Mouse (Mus musculus): ENCODE results near the gene Zbed4.

GRCm38 (mm10) chr15:88823376-88823775, 71.9 kb downstream of the Zbed4 start:
- TF ChIP-seq CTCF (IDR thresholded peaks at IDR 0.05; ENCODE audit: borderline replicate concordance, control insufficient read depth, extremely low read depth, insufficient read depth, low read length, poor library complexity) (no peak), POLR2A (IDR thresholded peaks at IDR 0.05; ENCODE audit: control insufficient read depth, extremely low read depth, insufficient read depth, low read length, poor library complexity) (no peak)
